Mouse (Mus musculus) gonadal fat pad, adult 2 months (tissue): ENCODE results near the gene Pitpnm2. TPM values are rescaled to one million over a fixed set of nuclear protein-coding genes. Genes with fewer than 3 reads are reported as not detected.

Source experiments
- DNase-seq: peaks from one replicate; pipeline ENCODE4 v3.0.0-alpha.2; 2012; ENCODE audit warnings: low read depth
- polyA plus RNA-seq: library from polyadenylated mRNA; depleted of rRNA; stranded (reverse); fragments of >200 nt; gene quantifications from 2 replicates; pipeline ENCODE4 v1.2.3, GENCODE M21; 2012

Pitpnm2 gene
- polyA plus RNA-seq, 1 experiment: 42.9 TPM

GRCm38 (mm10) chr5:124138066-124138465 lies 111.5 kb downstream of the Pitpnm2 start:
- no peak for DNase-seq

DNA sequence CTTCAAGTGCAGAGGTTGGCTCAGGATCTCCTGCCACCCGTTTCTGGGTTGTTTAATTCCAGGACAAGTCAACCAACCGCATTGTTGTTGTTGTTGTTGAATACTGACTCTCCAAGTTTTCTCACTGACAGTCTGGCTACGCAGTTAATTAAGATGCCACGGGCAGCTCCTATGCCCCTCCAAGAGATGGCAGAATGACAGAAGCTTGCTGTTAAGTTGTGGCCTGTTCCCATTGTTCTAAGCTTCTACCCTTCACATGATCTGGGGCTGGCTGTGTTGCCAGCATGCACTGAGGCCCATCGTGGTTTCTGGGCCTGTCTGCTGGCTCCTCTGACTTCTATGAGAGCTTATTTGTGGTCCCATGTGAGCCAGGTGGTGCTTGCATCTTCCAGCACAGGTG lies 115.3 kb downstream of the Pitpnm2 start:
- no peak for DNase-seq

GRCm38 (mm10) chr5:124125093-124125492 lies 124.5 kb downstream of the Pitpnm2 start:
- no peak for DNase-seq

- no peak for DNase-seq
Observed at GRCm38 (mm10) chr5:124122357-124122756, 127.2 kb downstream of the Pitpnm2 start.

GRCm38 (mm10) chr5:124119204-124119603 lies 130.4 kb downstream of the Pitpnm2 start:
- DNase-seq: no peak

GRCm38 (mm10) chr5:124115990-124116845 lies 133.3 kb downstream of the Pitpnm2 start, which contains the start of gene Arl6ip4:
TSS of gene Arl6ip4 (plus strand) at chr5:124116089.
- no peak for DNase-seq

- DNase-seq: no peak
Observed at GRCm38 (mm10) chr5:124115531-124115930, 134.0 kb downstream of the Pitpnm2 start.

- DNase-seq: no peak
Observed at GRCm38 (mm10) chr5:124114276-124115025, 135.1 kb downstream of the Pitpnm2 start.

DNA sequence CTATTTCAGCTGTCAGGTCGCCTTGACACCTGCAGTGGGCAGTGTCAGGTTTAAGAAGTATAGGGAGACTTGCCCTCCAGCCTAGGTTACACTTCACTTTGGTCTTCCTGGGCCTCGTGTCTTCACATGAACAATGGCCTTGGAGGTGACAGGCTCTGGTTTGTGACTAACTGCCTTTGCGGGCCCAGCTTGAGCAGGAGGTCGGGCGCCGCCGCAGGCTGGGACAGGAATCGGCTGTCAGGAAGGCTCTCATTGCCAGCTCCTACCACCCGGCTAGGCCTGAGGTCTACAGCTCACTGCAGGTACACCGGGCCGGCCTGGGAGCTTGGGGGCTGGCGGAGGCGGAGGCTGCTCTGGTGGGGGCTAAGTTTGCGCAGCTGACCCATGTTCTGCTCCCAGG lies 136.5 kb downstream of the Pitpnm2 start:
- no peak for DNase-seq

- DNase-seq: no peak
Observed at GRCm38 (mm10) chr5:124112531-124112930, 137.0 kb downstream of the Pitpnm2 start.

GRCm38 (mm10) chr5:124111742-124112497 lies 137.6 kb downstream of the Pitpnm2 start, which contains the start of gene Ogfod2:
TSS of gene Ogfod2 (plus strand) at chr5:124112297.
- peak; percentile 77 for DNase-seq

GRCm38 (mm10) chr5:124111077-124111741 lies 138.4 kb downstream of the Pitpnm2 start:
- DNase-seq: no peak

DNA sequence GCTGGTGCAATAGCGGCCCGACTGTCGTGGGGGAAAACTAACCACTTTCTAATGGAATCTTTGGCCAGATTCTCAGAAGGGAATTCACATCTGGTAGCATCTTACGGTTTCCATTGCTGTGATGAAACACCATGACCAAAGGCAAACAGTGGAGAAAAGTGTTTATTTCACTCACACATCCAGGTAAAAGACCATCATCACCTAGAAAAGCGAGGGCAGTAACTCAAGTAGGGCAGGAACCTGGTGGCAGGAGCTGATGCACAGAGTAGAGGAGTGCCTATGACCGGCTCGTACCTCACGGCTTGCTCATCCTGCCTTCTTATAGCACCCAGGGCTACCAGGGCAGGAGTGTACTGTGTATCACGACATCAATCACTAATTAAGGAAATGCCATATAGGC lies 146.0 kb downstream of the Pitpnm2 start:
- DNase-seq: no peak

GRCm38 (mm10) chr5:124103020-124103419 lies 146.5 kb downstream of the Pitpnm2 start:
- no peak for DNase-seq

DNA sequence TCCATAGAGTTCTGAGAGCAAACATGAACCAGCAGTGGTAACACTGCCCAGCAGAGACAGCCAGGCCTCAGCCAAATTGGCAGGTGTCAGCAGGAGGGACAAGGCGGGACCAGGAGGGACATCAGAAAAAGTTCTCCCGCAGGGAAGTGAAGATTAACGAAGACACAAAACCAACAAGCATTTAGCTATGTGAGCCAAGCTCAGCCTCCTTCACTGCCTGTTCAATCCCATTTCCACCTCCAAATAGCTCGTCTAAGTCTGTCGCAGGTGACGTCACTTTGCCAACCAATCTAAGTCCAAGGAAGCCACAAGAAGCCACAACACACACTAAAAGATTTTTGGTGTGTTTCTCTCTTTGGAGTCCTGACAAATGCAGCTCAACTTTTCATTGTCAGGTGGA lies 147.2 kb downstream of the Pitpnm2 start:
- no peak for DNase-seq

DNA sequence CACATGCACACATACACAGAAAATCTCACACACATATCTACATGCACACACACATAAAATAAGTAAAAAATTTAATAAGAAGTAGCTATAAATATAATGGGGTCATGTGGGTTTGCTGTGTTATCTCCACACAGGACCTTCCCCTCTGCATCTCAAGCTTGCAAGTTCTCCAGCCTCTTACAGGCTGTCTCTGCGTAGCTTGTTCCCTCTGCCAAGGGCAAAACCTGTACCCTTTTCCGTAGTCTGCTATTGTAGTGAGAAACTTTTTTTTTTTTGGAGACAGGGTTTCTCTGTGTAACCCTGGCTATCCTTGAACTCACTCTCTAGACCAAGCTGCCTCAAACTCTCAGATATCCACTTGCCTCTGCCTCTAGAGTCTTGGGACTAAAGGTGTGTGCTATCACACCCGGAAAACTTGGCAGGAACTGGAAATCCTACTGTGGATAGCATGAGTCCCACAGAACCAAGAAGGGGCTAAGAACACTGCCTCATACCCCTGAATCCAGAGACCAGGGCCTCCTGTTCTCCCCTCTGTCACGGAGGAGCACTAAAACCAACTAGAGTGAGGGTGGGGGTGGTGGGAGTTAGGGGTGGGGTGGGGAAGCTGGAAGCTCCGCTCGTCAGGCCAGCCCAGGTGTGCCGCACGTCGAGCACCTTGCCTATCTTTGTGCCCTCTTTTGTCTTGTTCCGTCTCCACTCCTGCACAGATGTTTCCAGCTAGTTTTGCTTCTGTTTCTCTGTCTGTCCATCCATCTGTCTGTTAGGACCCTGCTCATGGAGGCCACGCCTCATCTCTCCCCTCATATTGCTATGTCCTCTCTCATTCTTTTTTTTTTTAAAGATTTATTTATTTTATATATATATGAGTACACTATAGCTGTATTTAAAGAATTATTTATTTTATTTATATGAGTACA lies 149.2 kb downstream of the Pitpnm2 start:
- DNase-seq: no peak

DNA sequence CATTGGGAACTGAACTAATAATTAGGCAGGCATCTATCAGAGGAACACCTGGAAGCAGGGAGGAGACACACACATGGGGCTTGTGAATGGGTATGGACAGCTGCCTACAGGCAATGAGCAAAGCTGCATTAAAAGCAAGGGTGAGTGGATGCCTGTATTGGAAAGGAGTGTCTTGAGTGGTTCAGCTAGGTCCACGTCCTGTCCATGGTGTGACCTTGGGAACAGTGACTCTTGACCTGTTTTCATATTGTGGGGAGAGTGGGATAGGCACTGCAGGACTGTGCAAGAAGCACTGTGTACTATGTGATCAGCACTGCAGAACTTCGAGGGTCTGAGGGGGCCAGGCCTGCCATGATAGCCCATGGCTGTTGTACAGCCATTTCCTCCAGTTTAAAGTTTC lies 150.6 kb downstream of the Pitpnm2 start:
- DNase-seq: no peak

GRCm38 (mm10) chr5:124095596-124096232 lies 153.8 kb downstream of the Pitpnm2 start, which contains the start of gene Abcb9:
TSS of gene Abcb9 (minus strand) at chr5:124095798.
- DNase-seq: peak; percentile 79

DNA sequence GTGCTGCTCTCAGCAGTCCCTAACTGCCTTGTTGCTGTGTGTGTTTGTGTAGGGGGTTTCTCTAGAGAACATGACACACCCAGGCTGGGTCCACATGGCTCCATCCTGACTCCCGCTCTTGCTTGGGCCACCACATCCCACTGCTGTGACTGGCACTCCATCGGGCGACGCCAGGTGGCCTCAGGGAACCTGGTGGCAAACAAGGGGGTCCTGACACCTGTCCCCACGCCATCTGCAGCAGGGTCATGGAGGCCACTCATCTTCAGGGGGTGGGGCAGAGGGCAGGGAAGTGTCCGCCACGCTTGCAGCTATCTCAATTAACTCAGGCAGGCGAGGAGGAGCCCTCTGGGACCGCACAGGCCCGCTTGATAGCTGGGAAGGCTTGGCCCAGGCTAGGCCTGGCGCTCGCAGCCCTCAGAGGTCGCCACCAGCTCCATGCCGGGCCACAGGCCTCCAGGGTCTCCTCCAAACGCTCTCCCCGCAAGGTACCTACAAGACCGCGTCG lies 154.4 kb downstream of the Pitpnm2 start:
- DNase-seq: no peak
